Mouse (Mus musculus): ENCODE measurements at regions not wholly inside any gene's neighbourhood (a gene's known extent, or its start where the extent isn't known, plus 50 kb on each side); places are given as distances from the start of the nearest gene placed in this dataset.

GRCm38 (mm10) chr10:99678096-99678495, 81.4 kb downstream of the Csl start:
- TF ChIP-seq CTCF (IDR thresholded peaks at IDR 0.05; ENCODE audit: control insufficient read depth, insufficient read depth, insufficient replicate concordance, low read depth, low read length) = no peak
- no peak for TF ChIP-seq POLR2A (IDR thresholded peaks at IDR 0.05; ENCODE audit: control insufficient read depth, low read depth, low read length)
- Histone ChIP-seq H3K27ac (ENCODE audit: control insufficient read depth, insufficient read depth, low read depth, low read length) (peak overlapping the region; percentile 57; the same call in 1 of the 2 replicates), H3K4me1 (ENCODE audit: control insufficient read depth, insufficient read depth, low read length) (no peaks in the 10 kb centered on the region), H3K36me3 (ENCODE audit: control insufficient read depth, insufficient read depth, low read length) (no peaks in the 10 kb centered on the region), H3K27me3 (ENCODE audit: control insufficient read depth, insufficient read depth, low read length) (no peaks in the 10 kb centered on the region), H3K4me3 (ENCODE audit: control insufficient read depth, low read depth, low read length) (peak overlapping the region; percentile 33)

GRCm38 (mm10) chr10:99679813-99680212, 79.6 kb downstream of the Csl start:
- Histone ChIP-seq H3K36me3 (ENCODE audit: control insufficient read depth, insufficient read depth, low read length) (no peaks in the 10 kb centered on the region), H3K27me3 (ENCODE audit: control insufficient read depth, insufficient read depth, low read length) (no peaks in the 10 kb centered on the region), H3K27ac (ENCODE audit: control insufficient read depth, insufficient read depth, low read depth, low read length) (no peak overlapping the region), H3K4me1 (ENCODE audit: control insufficient read depth, insufficient read depth, low read length) (no peaks in the 10 kb centered on the region), H3K4me3 (ENCODE audit: control insufficient read depth, low read depth, low read length) (no peak overlapping the region)
- TF ChIP-seq CTCF (IDR thresholded peaks at IDR 0.05; ENCODE audit: control insufficient read depth, insufficient read depth, insufficient replicate concordance, low read depth, low read length) (no peak), POLR2A (IDR thresholded peaks at IDR 0.05; ENCODE audit: control insufficient read depth, low read depth, low read length) (no peak)

GRCm38 (mm10) chr10:99681932-99682331, 77.5 kb downstream of the Csl start:
- Histone ChIP-seq H3K36me3 (ENCODE audit: control insufficient read depth, insufficient read depth, low read length) (no peaks in the 10 kb centered on the region), H3K27me3 (ENCODE audit: control insufficient read depth, insufficient read depth, low read length) (no peaks in the 10 kb centered on the region), H3K4me3 (ENCODE audit: control insufficient read depth, low read depth, low read length) (no peak overlapping the region), H3K4me1 (ENCODE audit: control insufficient read depth, insufficient read depth, low read length) (no peaks in the 10 kb centered on the region), H3K27ac (ENCODE audit: control insufficient read depth, insufficient read depth, low read depth, low read length) (no peak overlapping the region)
- TF ChIP-seq CTCF (IDR thresholded peaks at IDR 0.05; ENCODE audit: control insufficient read depth, insufficient read depth, insufficient replicate concordance, low read depth, low read length) (no peak), POLR2A (IDR thresholded peaks at IDR 0.05; ENCODE audit: control insufficient read depth, low read depth, low read length) (no peak)

- Histone ChIP-seq H3K27me3 (ENCODE audit: control insufficient read depth, insufficient read depth, low read length) (no peaks in the 10 kb centered on the region), H3K27ac (ENCODE audit: control insufficient read depth, insufficient read depth, low read depth, low read length) (no peak overlapping the region), H3K4me1 (ENCODE audit: control insufficient read depth, insufficient read depth, low read length) (no peaks in the 10 kb centered on the region), H3K4me3 (ENCODE audit: control insufficient read depth, low read depth, low read length) (no peak overlapping the region), H3K36me3 (ENCODE audit: control insufficient read depth, insufficient read depth, low read length) (no peaks in the 10 kb centered on the region)
- TF ChIP-seq POLR2A (IDR thresholded peaks at IDR 0.05; ENCODE audit: control insufficient read depth, low read depth, low read length) = no peak
These were observed 77.1 kb downstream of the Csl start for GRCm38 (mm10) chr10:99682350-99682749.

GRCm38 (mm10) chr10:99683310-99683709, 76.1 kb downstream of the Csl start:
- Histone ChIP-seq H3K4me1 (ENCODE audit: control insufficient read depth, insufficient read depth, low read length) (no peaks in the 10 kb centered on the region), H3K36me3 (ENCODE audit: control insufficient read depth, insufficient read depth, low read length) (no peaks in the 10 kb centered on the region), H3K27me3 (ENCODE audit: control insufficient read depth, insufficient read depth, low read length) (no peaks in the 10 kb centered on the region), H3K27ac (ENCODE audit: control insufficient read depth, insufficient read depth, low read depth, low read length) (no peak overlapping the region), H3K4me3 (ENCODE audit: control insufficient read depth, low read depth, low read length) (no peak overlapping the region)
- no peak for TF ChIP-seq POLR2A (IDR thresholded peaks at IDR 0.05; ENCODE audit: control insufficient read depth, low read depth, low read length)
- TF ChIP-seq CTCF (IDR thresholded peaks at IDR 0.05; ENCODE audit: control insufficient read depth, insufficient read depth, insufficient replicate concordance, low read depth, low read length) = no peak

GRCm38 (mm10) chr10:99685911-99686310, 73.5 kb downstream of the Csl start:
- Histone ChIP-seq H3K36me3 (ENCODE audit: control insufficient read depth, insufficient read depth, low read length) (no peaks in the 10 kb centered on the region), H3K27ac (ENCODE audit: control insufficient read depth, insufficient read depth, low read depth, low read length) (no peak overlapping the region), H3K4me1 (ENCODE audit: control insufficient read depth, insufficient read depth, low read length) (no peaks in the 10 kb centered on the region), H3K27me3 (ENCODE audit: control insufficient read depth, insufficient read depth, low read length) (no peaks in the 10 kb centered on the region), H3K4me3 (ENCODE audit: control insufficient read depth, low read depth, low read length) (no peak overlapping the region)
- TF ChIP-seq CTCF (IDR thresholded peaks at IDR 0.05; ENCODE audit: control insufficient read depth, insufficient read depth, insufficient replicate concordance, low read depth, low read length) (no peak), POLR2A (IDR thresholded peaks at IDR 0.05; ENCODE audit: control insufficient read depth, low read depth, low read length) (no peak)

GRCm38 (mm10) chr10:99687011-99687410, 72.4 kb downstream of the Csl start:
- H3K4me3 ChIP-seq (ENCODE audit: control insufficient read depth, low read depth, low read length) = no peak overlapping the region
- H3K36me3 ChIP-seq (ENCODE audit: control insufficient read depth, insufficient read depth, low read length) = no peaks in the 10 kb centered on the region
- TF ChIP-seq POLR2A (IDR thresholded peaks at IDR 0.05; ENCODE audit: control insufficient read depth, low read depth, low read length) = no peak
- TF ChIP-seq CTCF (IDR thresholded peaks at IDR 0.05; ENCODE audit: control insufficient read depth, insufficient read depth, insufficient replicate concordance, low read depth, low read length) = no peak
- H3K4me1 ChIP-seq (ENCODE audit: control insufficient read depth, insufficient read depth, low read length) = no peaks in the 10 kb centered on the region
- H3K27ac ChIP-seq (ENCODE audit: control insufficient read depth, insufficient read depth, low read depth, low read length) = no peak overlapping the region
- no peaks in the 10 kb centered on the region for H3K27me3 ChIP-seq (ENCODE audit: control insufficient read depth, insufficient read depth, low read length)

- Histone ChIP-seq H3K4me3 (ENCODE audit: control insufficient read depth, low read depth, low read length) (no peak overlapping the region), H3K36me3 (ENCODE audit: control insufficient read depth, insufficient read depth, low read length) (no peaks in the 10 kb centered on the region), H3K27ac (ENCODE audit: control insufficient read depth, insufficient read depth, low read depth, low read length) (no peak overlapping the region), H3K4me1 (ENCODE audit: control insufficient read depth, insufficient read depth, low read length) (no peaks in the 10 kb centered on the region), H3K27me3 (ENCODE audit: control insufficient read depth, insufficient read depth, low read length) (no peaks in the 10 kb centered on the region)
- TF ChIP-seq CTCF (IDR thresholded peaks at IDR 0.05; ENCODE audit: control insufficient read depth, insufficient read depth, insufficient replicate concordance, low read depth, low read length) = no peak
- no peak for TF ChIP-seq POLR2A (IDR thresholded peaks at IDR 0.05; ENCODE audit: control insufficient read depth, low read depth, low read length)
These were observed 61.8 kb downstream of the Csl start for GRCm38 (mm10) chr10:99697696-99698095.
